Mouse (Mus musculus): ENCODE data around the gene Usp22.

DNA sequence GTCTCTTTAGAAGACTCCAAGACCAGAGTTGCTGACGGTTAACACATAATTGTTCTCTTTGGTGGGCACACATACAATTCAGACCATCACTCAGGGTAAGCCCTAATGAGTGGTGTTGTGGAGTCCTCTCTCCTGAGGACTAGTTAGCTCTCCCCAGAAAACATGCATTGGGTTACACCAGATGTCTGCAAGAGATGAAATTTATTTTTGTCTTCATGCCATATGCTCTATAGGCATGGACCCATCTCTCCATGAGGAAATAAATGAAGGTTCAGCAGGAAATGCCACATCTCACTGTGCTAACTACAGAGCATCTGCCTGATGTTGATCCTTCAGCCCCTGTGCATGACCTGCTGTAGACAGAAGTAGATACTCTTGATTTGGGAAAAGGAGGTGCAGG, 47.2 kb upstream of the Usp22 start:
- TF ChIP-seq GATA1 (IDR thresholded peaks at IDR 0.05; ENCODE audit: low read length) (no peak), TAL1 (IDR thresholded peaks at IDR 0.05; ENCODE audit: low read length) (no peak)
